Mouse (Mus musculus): ENCODE data around the gene Olfr223.

DNA sequence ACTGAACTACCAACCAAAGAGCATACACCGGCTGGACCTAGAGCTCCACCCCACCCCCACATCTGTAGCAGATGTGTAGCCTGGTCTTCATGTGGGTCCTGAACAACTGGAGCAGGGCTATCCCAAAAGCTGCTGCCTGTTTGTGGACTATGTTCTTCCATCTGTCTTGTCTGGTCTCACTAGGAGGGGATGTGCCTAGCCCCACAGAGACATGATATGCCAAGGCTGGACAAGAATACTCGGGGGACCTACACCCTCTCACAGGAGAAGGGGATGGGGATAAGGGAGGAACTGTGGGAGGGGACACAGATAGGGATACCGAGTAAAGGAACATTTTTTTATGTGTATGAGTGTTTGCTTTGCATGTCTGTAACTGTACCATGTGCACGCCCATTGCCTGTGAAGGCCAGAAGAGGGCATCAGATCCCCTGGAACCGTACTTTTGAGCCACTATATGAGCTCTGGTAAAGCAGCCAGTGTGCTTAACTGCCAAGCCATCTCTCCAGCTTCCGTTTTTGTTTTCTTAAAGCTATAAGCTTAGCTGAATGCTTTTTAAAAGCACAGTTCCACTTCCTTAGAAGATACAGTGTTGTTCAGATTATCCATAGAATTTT lies 31.0 kb upstream of the Olfr223 start:
- TF ChIP-seq POLR2A (IDR thresholded peaks at IDR 0.05; ENCODE audit: extremely low read depth, insufficient read depth, low read length) (no peak), CTCF (IDR thresholded peaks at IDR 0.05; ENCODE audit: extremely low read depth, insufficient read depth, low read length) (peak; percentile 91)

All from cortical plate, adult 2 months (tissue).